Mouse (Mus musculus): Measurements from ENCODE around the gene Pask. TPM values are rescaled to one million over a fixed set of nuclear protein-coding genes. Genes with fewer than 3 reads are reported as not detected.

The Pask gene
- polyA plus RNA-seq (2015; fragmentation: Nextera tagmentation; extraction: Ambion mirVana) = 12.4 and 14.2 TPM in 2 replicates

DNA sequence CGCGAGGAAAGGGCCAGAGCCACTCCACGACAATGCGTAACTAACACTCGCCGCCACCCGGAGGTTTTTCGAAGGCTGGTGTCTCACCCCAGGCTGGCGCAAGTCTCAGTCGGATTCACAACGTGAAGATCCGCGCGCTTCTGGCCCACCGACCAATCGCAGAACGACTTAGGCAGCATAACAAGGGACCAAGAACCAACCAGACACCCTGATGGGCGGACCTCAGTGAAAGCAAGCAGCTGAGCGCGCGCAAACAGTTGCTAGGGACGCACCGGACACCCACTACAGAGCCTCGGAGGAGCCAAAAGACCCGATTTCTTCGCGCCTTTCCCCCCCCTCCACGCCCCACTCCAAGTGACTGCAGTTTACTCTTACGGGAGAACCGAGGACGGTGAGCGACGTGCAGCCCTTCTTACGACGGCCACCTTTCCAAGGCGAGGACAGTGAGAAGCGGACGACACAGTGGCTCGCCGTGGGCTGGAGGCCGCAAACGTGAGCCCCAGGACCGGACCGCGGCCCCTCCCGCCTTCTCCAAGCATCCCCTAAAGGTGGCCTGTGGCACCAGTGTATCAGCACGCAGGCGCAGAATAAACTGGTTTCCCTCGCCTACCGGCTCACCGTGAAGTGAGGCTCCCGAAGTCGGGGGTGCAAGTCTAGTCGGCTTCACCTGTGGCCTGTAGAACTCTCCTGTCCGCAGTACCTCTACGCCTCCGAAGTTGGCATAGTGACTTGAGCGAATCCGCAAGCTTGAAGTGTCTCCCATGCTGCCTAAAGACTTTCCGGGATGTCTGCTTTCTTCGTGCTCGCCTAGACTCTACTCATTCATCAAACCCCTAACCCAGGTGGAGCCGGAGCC lies at the start of gene Pask, which contains the start of gene Ppp1r7:
TSS of gene Pask (minus strand) at position 835 of the 856 bp plus-strand sequence.
TSS of gene Ppp1r7 (plus strand) at position 207 of the 856 bp plus-strand sequence.
- under 1% methylated on average over 63 of the region's 63 CpGs for WGBS
- Histone ChIP-seq H3K4me1 (peaks cover 14% of the 10 kb centered on the region), H3K36me3 (peaks cover 17% of the 10 kb centered on the region), H3K9ac (peak within 1 kb of the TSS; percentile 85), H3K9me3 (replicated peaks) (no peaks in the 10 kb centered on the region), H3K27ac (replicated peaks) (peak within 1 kb of the TSS; percentile 65), H3K4me3 (replicated peaks) (peak within 1 kb of the TSS; percentile 99), H3K27me3 (no peaks in the 10 kb centered on the region), H3K4me2 (replicated peaks) (peak within 1 kb of the TSS; percentile 92)
- peak; percentile 94 for ATAC-seq (ENCODE audit: insufficient number of reproducible peaks, low FRiP score, low TSS enrichment, low read depth)

DNA sequence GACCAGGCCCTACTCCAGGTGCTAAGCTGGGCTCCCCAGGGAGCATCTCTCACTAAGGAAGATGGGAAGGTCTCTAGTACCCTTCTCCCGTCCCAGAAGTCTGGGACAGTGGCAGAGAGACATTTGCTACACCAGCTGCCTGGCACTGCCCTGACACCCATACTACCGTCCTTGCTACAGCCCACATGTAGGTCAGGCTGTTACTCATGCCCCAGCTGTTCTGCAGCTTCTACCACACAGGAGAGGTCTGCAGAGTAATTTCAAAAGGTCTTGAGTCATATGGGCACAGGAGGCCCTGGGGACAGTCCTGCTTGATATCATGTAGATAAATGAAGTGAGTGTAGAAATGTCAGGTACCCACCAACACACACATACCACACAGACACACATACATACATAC lies 45.6 kb upstream of the Pask start:
- Histone ChIP-seq H3K36me3 (no peaks in the 10 kb centered on the region), H3K4me3 (replicated peaks) (no peak overlapping the region), H3K4me1 (no peaks in the 10 kb centered on the region), H3K9me3 (replicated peaks) (no peaks in the 10 kb centered on the region), H3K4me2 (replicated peaks) (no peak overlapping the region), H3K27ac (replicated peaks) (no peak overlapping the region), H3K9ac (no peak overlapping the region), H3K27me3 (no peaks in the 10 kb centered on the region)
- WGBS = 63% methylated on average over 2 of the region's 2 CpGs
- no peak for ATAC-seq (ENCODE audit: insufficient number of reproducible peaks, low FRiP score, low TSS enrichment, low read depth)

DNA sequence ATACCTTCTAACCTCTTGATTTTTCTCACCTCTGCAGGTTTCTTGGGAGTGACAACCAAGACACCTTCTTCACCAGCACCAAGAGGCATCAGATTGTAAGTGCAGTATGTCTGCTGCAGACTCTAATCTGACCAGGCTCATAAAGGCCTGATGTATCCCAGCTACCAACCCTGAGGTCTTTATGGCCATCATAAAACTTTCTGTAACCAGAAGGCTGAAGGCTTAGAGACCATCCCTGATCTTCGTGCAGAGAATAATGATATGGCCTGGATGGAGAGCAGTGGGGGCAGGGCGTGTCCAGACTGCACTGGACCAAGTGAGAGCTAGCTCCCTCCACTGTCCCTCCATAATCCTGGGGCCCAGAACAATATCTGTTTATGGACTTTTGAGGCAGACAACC lies 43.9 kb upstream of the Pask start:
- WGBS = 75% methylated on average over 2 of the region's 2 CpGs

DNA sequence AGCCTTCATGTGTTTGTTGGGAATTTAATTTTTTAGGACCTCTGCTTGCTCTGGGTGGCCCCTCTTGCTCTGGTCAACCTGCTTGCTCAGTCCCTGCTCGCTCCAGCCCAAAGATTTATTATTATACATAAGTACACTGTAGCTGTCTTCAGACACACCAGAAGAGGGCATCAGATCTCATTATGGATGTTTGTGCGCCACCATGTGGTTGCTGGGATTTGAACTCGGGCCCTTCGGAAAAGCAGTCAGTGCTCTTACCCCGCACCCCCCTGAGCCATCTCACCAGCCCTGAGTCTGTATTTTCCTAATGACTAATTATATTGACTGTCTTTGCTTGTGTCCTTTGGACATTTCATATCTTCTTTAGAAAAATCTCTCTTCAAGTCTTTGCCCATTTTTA lies 35.8 kb upstream of the Pask start:
- Histone ChIP-seq H3K36me3 (no peaks in the 10 kb centered on the region), H3K4me2 (replicated peaks) (no peak overlapping the region), H3K9ac (no peak overlapping the region), H3K4me1 (no peaks in the 10 kb centered on the region), H3K4me3 (replicated peaks) (no peak overlapping the region), H3K27me3 (no peaks in the 10 kb centered on the region), H3K9me3 (replicated peaks) (no peaks in the 10 kb centered on the region), H3K27ac (replicated peaks) (no peak overlapping the region)
- 68% methylated on average over 5 of the region's 5 CpGs for WGBS
- ATAC-seq (ENCODE audit: insufficient number of reproducible peaks, low FRiP score, low TSS enrichment, low read depth) = no peak

More for the DNA sequence above, 43.9 kb upstream of the Pask start:
- no peak overlapping the region for H3K4me2 ChIP-seq (replicated peaks)
- H3K9me3 ChIP-seq (replicated peaks) = no peaks in the 10 kb centered on the region
- no peak for ATAC-seq (ENCODE audit: insufficient number of reproducible peaks, low FRiP score, low TSS enrichment, low read depth)
- H3K27me3 ChIP-seq = no peaks in the 10 kb centered on the region
- no peak overlapping the region for H3K4me3 ChIP-seq (replicated peaks)
- no peaks in the 10 kb centered on the region for H3K36me3 ChIP-seq
- no peak overlapping the region for H3K9ac ChIP-seq
- no peaks in the 10 kb centered on the region for H3K4me1 ChIP-seq
- H3K27ac ChIP-seq (replicated peaks) = no peak overlapping the region

DNA sequence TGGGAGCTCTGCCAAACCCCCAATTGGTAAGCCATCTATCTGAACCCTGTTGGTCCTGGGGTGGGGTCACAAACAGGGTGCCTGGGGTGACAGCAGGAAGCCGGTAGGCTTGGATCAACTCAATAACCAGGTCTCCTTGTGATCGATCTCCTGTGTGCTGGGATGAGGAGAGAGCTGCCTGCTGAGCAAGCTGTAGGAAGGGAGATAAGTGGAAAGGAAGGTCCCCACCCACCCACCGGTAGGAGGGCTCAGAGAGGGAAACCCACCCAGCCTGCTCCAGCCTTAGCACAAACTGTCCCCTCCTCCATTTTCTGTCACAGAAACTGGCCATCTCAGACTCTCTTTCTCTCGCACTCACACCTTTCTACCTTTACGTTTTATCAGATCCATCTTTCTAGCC lies 34.0 kb upstream of the Pask start:
- Histone ChIP-seq H3K9me3 (replicated peaks) (no peaks in the 10 kb centered on the region), H3K27me3 (no peaks in the 10 kb centered on the region), H3K4me1 (no peaks in the 10 kb centered on the region), H3K27ac (replicated peaks) (no peak overlapping the region), H3K4me2 (replicated peaks) (no peak overlapping the region), H3K36me3 (no peaks in the 10 kb centered on the region), H3K9ac (no peak overlapping the region), H3K4me3 (replicated peaks) (no peak overlapping the region)
- 71% methylated on average over 5 of the region's 5 CpGs for WGBS
- ATAC-seq (ENCODE audit: insufficient number of reproducible peaks, low FRiP score, low TSS enrichment, low read depth) = no peak; the same call in 1 of the 2 replicates

DNA sequence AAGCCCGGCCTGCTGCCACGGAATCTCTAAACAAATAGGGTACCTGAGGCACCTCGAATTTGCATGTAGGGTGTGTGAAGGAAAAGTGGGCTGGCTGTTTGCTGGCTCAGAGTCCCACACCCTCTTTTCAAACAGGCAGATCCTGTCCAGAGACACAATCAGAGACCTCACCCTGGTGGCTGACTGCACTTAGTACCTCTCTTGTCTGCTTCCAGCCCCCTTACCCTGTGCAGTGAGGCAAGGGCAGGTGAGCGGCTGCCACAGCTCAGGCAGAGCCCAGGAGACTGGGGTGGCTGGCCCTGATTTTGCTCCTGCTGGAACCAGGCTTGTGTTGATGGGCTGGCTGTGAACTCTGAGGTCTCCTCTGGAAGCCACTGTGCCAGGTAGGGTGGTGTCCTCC lies 30.4 kb upstream of the Pask start, which contains the start of gene Ano7:
TSS of gene Ano7 (plus strand) at position 266 of the 400 bp plus-strand sequence.
- ATAC-seq (ENCODE audit: insufficient number of reproducible peaks, low FRiP score, low TSS enrichment, low read depth) = no peak
- peaks cover 6% of the 10 kb centered on the region; the same call in 1 of the 2 replicates for H3K4me1 ChIP-seq
- H3K27ac ChIP-seq (replicated peaks) = no peak within 1 kb of the TSS
- H3K36me3 ChIP-seq = no peaks in the 10 kb centered on the region
- H3K9me3 ChIP-seq (replicated peaks) = no peaks in the 10 kb centered on the region
- WGBS = 76% methylated on average over 4 of the region's 4 CpGs
- no peak within 1 kb of the TSS for H3K4me2 ChIP-seq (replicated peaks)
- no peaks in the 10 kb centered on the region for H3K27me3 ChIP-seq
- no peak within 1 kb of the TSS for H3K4me3 ChIP-seq (replicated peaks)
- H3K9ac ChIP-seq = no peak within 1 kb of the TSS

DNA sequence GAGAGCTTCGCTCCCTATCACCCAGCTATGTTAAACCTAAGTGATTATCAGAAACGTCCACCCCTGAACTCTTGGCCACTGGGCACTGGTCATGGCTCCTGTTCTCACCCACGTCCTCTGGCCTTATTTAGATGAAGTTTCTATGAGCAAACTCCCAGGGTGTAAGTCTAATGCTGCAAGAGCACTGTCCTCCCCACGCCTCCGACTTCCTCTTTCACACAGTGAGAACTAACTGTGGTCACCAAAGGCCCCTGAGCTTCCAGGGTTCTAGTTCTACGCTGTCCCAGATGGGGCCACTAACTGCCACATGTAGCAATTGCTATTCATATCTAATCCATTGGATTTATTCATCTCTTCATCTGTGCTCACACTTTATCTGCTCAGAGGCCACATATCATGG lies 22.4 kb upstream of the Pask start:
- Histone ChIP-seq H3K4me1 (peaks cover 6% of the 10 kb centered on the region; the same call in 1 of the 2 replicates), H3K9me3 (replicated peaks) (no peaks in the 10 kb centered on the region), H3K27me3 (no peaks in the 10 kb centered on the region), H3K9ac (no peak overlapping the region), H3K27ac (replicated peaks) (no peak overlapping the region), H3K36me3 (peaks cover 61% of the 10 kb centered on the region), H3K4me2 (replicated peaks) (no peak overlapping the region), H3K4me3 (replicated peaks) (no peak overlapping the region)
- ATAC-seq (ENCODE audit: insufficient number of reproducible peaks, low FRiP score, low TSS enrichment, low read depth) = no peak
- 96% methylated on average over 6 of the region's 6 CpGs for WGBS

DNA sequence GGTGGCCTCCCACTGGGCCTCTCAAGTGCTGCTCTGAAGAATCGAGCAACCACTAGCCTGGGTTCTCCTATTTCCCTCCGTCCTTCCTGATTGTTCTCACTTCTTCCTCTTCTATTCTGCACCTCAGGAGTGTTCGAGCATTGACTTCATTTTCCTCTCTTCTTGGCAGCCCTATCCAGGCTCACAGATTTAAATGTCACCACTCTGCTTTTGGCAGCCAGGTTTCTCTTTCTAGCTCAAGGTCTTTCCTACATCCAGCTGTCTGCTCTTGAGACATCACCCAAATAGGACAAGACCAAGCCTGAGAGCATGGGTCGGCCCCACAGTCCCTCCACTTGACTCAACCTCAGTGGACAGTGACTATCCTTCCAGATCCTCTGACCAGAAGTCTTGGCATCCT lies 19.4 kb upstream of the Pask start:
- no peak overlapping the region for H3K4me2 ChIP-seq (replicated peaks)
- H3K9ac ChIP-seq = no peak overlapping the region
- H3K27me3 ChIP-seq = no peaks in the 10 kb centered on the region
- no peaks in the 10 kb centered on the region for H3K9me3 ChIP-seq (replicated peaks)
- H3K27ac ChIP-seq (replicated peaks) = no peak overlapping the region
- 87% methylated on average over 4 of the region's 4 CpGs for WGBS
- H3K36me3 ChIP-seq = peaks cover 78% of the 10 kb centered on the region
- no peaks in the 10 kb centered on the region for H3K4me1 ChIP-seq
- ATAC-seq (ENCODE audit: insufficient number of reproducible peaks, low FRiP score, low TSS enrichment, low read depth) = no peak
- no peak overlapping the region for H3K4me3 ChIP-seq (replicated peaks)

DNA sequence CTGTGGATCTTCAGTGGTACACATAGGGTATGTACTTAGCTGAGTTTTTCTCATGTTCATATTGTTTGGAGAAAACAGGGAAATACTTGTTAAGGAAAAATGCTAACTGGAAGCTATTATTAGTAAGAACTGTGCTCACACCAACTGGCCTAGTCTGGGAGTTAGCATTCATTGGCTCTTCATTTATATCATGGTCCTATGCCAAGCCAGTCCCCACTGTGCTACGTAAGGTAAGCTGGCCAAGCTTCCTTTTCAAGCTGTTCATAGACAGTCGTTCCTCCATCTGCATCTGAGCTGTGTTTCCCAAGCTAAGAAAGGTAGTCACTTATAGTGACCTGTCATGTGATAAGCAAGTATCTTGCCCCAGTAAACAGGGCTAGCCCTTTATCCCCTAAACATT lies 9.4 kb upstream of the Pask start:
- no peaks in the 10 kb centered on the region for H3K9me3 ChIP-seq (replicated peaks)
- no peak overlapping the region for H3K9ac ChIP-seq
- H3K27me3 ChIP-seq = no peaks in the 10 kb centered on the region
- H3K4me3 ChIP-seq (replicated peaks) = no peak overlapping the region
- peaks cover 86% of the 10 kb centered on the region for H3K36me3 ChIP-seq
- no peaks in the 10 kb centered on the region for H3K4me1 ChIP-seq
- ATAC-seq (ENCODE audit: insufficient number of reproducible peaks, low FRiP score, low TSS enrichment, low read depth) = no peak
- H3K27ac ChIP-seq (replicated peaks) = no peak overlapping the region
- 96% methylated on average over 2 of the region's 2 CpGs for WGBS
- H3K4me2 ChIP-seq (replicated peaks) = no peak overlapping the region

DNA sequence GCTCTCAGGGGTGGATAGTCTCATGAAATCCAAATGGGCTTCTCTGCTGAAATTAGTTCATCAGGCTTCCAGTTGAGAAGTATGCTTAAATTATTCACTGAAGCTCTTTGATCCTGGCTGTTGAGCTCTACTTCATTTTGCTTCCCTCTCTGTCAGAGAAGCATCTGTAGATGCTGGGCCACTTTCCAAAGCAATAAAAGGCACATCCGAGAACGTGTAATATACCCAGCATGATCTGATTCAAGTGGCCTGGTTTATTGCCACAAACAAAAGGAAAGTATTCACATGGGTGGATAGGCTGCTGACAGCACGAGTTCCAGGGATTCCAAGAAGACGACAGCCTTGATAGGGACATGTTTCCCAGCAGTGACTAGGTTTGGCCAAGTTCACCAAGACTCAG lies 6.4 kb upstream of the Pask start:
- Histone ChIP-seq H3K9ac (no peak overlapping the region), H3K4me3 (replicated peaks) (no peak overlapping the region), H3K36me3 (peaks cover 74% of the 10 kb centered on the region), H3K9me3 (replicated peaks) (no peaks in the 10 kb centered on the region), H3K27me3 (no peaks in the 10 kb centered on the region), H3K4me1 (peaks cover under 1% of the 10 kb centered on the region; the same call in 1 of the 2 replicates), H3K27ac (replicated peaks) (no peak overlapping the region), H3K4me2 (replicated peaks) (no peak overlapping the region)
- no peak for ATAC-seq (ENCODE audit: insufficient number of reproducible peaks, low FRiP score, low TSS enrichment, low read depth)
- 77% methylated on average over 4 of the region's 4 CpGs for WGBS

DNA sequence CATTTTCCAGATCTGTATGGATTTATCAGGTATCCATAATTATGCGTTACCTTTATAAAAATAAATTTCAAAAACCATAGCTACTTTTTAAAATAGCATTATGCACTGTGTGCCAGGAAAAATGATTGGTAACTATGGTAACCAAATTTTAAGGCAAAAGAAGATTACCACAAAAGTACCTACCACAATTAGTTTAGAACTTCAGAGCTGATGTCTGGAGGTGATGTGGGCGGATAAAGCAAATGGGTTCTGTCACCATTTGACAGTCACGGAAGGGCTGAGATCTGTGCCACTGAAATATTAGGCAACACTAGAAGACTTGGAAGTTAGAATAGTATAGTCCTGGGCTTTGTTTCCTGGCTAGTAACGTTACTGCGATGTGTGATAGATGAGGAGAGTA lies 3.9 kb upstream of the Pask start:
- ATAC-seq (ENCODE audit: insufficient number of reproducible peaks, low FRiP score, low TSS enrichment, low read depth) = no peak
- 87% methylated on average over 5 of the region's 5 CpGs for WGBS
- Histone ChIP-seq H3K4me3 (replicated peaks) (no peak overlapping the region), H3K27me3 (no peaks in the 10 kb centered on the region), H3K9ac (no peak overlapping the region), H3K27ac (replicated peaks) (no peak overlapping the region), H3K4me2 (replicated peaks) (no peak overlapping the region), H3K36me3 (peaks cover 49% of the 10 kb centered on the region), H3K9me3 (replicated peaks) (no peaks in the 10 kb centered on the region), H3K4me1 (peaks cover 6% of the 10 kb centered on the region)

All from embryonic facial prominence, embryonic 15.5 days (tissue).